Mouse (Mus musculus) kidney, embryonic 15.5 days (tissue): Measurements from ENCODE around the gene Cox7b2. TPM values are rescaled to one million over a fixed set of nuclear protein-coding genes. Genes with fewer than 3 reads are reported as not detected.
"Not testable (repeated sequence)": the region's sequence is repeated elsewhere in the genome, so short reads cannot be mapped to it uniquely, and the experiment has no call there.

Experiments
- ATAC-seq: fragments of 200-750 bp; cut with Nextera tagmentation; replicated peaks from 2 replicates; pipeline ENCODE4 v1.8.0; 2017; ENCODE audit warnings: moderate TSS enrichment; ENCODE audit not compliant: low FRiP score
- H3K27ac ChIP-seq: fragments of 300-500 bp; sonication (generic); 2 replicates; pipeline ENCODE4 v1.5.1; 2015; ENCODE audit warnings: mild to moderate bottlenecking, inconsistent platforms
- H3K27me3 ChIP-seq: fragments of 300-500 bp; sonication (generic); 2 replicates; pipeline ENCODE4 v1.6.1; 2015; ENCODE audit warnings: inconsistent platforms
- H3K36me3 ChIP-seq: fragments of 300-500 bp; sonication (generic); 2 replicates; pipeline ENCODE4 v1.6.1; 2015; ENCODE audit warnings: inconsistent platforms
- H3K4me1 ChIP-seq: fragments of 300-500 bp; sonication (generic); 2 replicates; pipeline ENCODE4 v1.6.1; 2015; ENCODE audit warnings: inconsistent platforms
- H3K4me2 ChIP-seq: fragments of 300-500 bp; sonication (generic); 2 replicates; pipeline ENCODE4 v1.6.1; 2015; ENCODE audit warnings: moderate library complexity, mild to moderate bottlenecking, inconsistent platforms
- H3K4me3 ChIP-seq: fragments of 300-500 bp; sonication (generic); replicated peaks from 2 replicates; pipeline ENCODE4 v1.5.1; 2015; ENCODE audit warnings: mild to moderate bottlenecking, inconsistent platforms
- H3K9ac ChIP-seq: fragments of 300-500 bp; sonication (generic); 2 replicates; pipeline ENCODE4 v1.6.1; 2015; ENCODE audit warnings: mild to moderate bottlenecking, inconsistent platforms
- H3K9me3 ChIP-seq: fragments of 300-500 bp; sonication (generic); replicated peaks from 2 replicates; pipeline ENCODE4 v1.6.1; 2016; ENCODE audit warnings: inconsistent platforms
- WGBS: fragments of 180-500 bp; shearing (Covaris S2); methylation state at CpG from one replicate; pipeline ENCODE4 v1.1.7; 2015; ENCODE audit warnings: mixed read lengths; 5-methylcytosine and 5-hydroxymethylcytosine counted together
- polyA plus RNA-seq: library from polyadenylated mRNA; unstranded; fragments of >200 nt; fragmentation: Nextera tagmentation; extraction: Ambion mirVana; gene quantifications from 2 replicates; pipeline ENCODE4 v1.2.1, GENCODE M21; 2015

Gene Cox7b2
- not detected in 2 replicates for polyA plus RNA-seq

GRCm38 (mm10) chr5:71548079-71548478 lies at the start of gene Cox7b2:
Gene Cox7b2, minus strand, starts transcription at chr5:71548205.
- no peaks in the 10 kb centered on the region for H3K9me3 ChIP-seq
- H3K4me2 ChIP-seq, result no peak within 1 kb of the TSS
- H3K9ac ChIP-seq, result no peak within 1 kb of the TSS
- H3K27me3 ChIP-seq, result no peaks in the 10 kb centered on the region
- 89% methylated on average over 10 of the region's 10 CpGs for WGBS
- no peaks in the 10 kb centered on the region for H3K36me3 ChIP-seq
- no peak for ATAC-seq
- H3K4me3 ChIP-seq, result no peak within 1 kb of the TSS
- H3K27ac ChIP-seq, result no peak within 1 kb of the TSS
- no peaks in the 10 kb centered on the region for H3K4me1 ChIP-seq

- H3K4me3 ChIP-seq, result no peak overlapping the region
- no peak overlapping the region for H3K27ac ChIP-seq
- H3K9ac ChIP-seq, result no peak overlapping the region
- H3K27me3 ChIP-seq, result no peaks in the 10 kb centered on the region
- H3K4me2 ChIP-seq, result no peak overlapping the region
- H3K36me3 ChIP-seq, result no peaks in the 10 kb centered on the region
- no peak for ATAC-seq
- no peaks in the 10 kb centered on the region for H3K4me1 ChIP-seq
- 87% methylated on average over 2 of the region's 2 CpGs for WGBS
- no peaks in the 10 kb centered on the region for H3K9me3 ChIP-seq
Observed at GRCm38 (mm10) chr5:71595321-71595720, 47.3 kb upstream of the Cox7b2 start.

- H3K9me3 ChIP-seq, result no peaks in the 10 kb centered on the region
- no peaks in the 10 kb centered on the region for H3K27me3 ChIP-seq
- WGBS, result 78% methylated on average over 2 of the region's 2 CpGs
- ATAC-seq, result no peak
- H3K36me3 ChIP-seq, result no peaks in the 10 kb centered on the region
- H3K27ac ChIP-seq, result no peak overlapping the region
- no peak overlapping the region for H3K9ac ChIP-seq
- H3K4me2 ChIP-seq, result no peak overlapping the region
- H3K4me1 ChIP-seq, result no peaks in the 10 kb centered on the region
- no peak overlapping the region for H3K4me3 ChIP-seq
Observed at GRCm38 (mm10) chr5:71593745-71594255, 45.8 kb upstream of the Cox7b2 start.

GRCm38 (mm10) chr5:71571646-71572237 lies 23.7 kb upstream of the Cox7b2 start:
- Histone ChIP-seq H3K9me3 (no peaks in the 10 kb centered on the region), H3K27ac (no peak overlapping the region), H3K4me3 (no peak overlapping the region), H3K9ac (no peak overlapping the region), H3K27me3 (no peaks in the 10 kb centered on the region), H3K36me3 (no peaks in the 10 kb centered on the region), H3K4me2 (no peak overlapping the region), H3K4me1 (no peaks in the 10 kb centered on the region)
- no peak for ATAC-seq
- WGBS, result 73% methylated on average over 9 of the region's 9 CpGs

- no peaks in the 10 kb centered on the region for H3K4me1 ChIP-seq
- no peaks in the 10 kb centered on the region for H3K27me3 ChIP-seq
- no peak overlapping the region for H3K4me3 ChIP-seq
- H3K9ac ChIP-seq, result no peak overlapping the region
- H3K9me3 ChIP-seq, result no peaks in the 10 kb centered on the region
- no peak for ATAC-seq
- H3K36me3 ChIP-seq, result no peaks in the 10 kb centered on the region
- no peak overlapping the region for H3K27ac ChIP-seq
- H3K4me2 ChIP-seq, result no peak overlapping the region
Observed at GRCm38 (mm10) chr5:71545554-71545953, 2.5 kb downstream of the Cox7b2 start.

- H3K4me3 ChIP-seq, H3K27me3 ChIP-seq, H3K36me3 ChIP-seq, H3K27ac ChIP-seq, ATAC-seq, H3K9ac ChIP-seq, H3K4me2 ChIP-seq, H3K9me3 ChIP-seq, H3K4me1 ChIP-seq: not testable (repeated sequence)
- WGBS, result 73% methylated on average over 10 of the region's 15 CpGs
Observed at GRCm38 (mm10) chr5:71525486-71525885, 22.5 kb downstream of the Cox7b2 start.

DNA sequence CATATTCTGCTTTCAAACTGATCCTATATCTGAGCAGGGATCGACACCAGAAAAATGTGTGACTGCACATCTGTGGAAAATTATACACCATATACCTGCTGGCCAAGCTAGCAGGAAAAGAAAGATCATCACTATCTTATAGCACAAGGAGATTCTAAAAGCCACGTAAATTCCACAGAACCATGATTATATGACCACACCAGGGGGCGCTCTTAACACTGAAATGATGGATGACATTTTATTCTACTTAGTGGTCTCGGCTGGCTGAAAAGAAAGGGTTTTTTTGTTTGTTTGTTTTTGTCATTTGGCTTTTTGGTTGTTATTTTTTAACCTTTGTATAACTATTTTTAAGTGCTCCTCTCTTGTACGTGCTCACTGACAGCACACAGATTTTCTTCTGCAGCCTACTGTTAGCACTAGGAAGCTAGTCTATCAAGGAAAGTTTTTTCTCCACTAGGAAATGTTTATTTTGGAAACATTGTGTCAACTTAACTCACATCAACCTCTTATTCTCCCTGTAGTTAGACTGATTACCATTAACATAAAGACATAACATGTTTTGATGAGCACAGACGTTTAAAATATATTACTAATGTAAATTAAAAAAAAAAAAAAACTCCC lies 45.8 kb downstream of the Cox7b2 start:
- no peaks in the 10 kb centered on the region for H3K4me1 ChIP-seq
- H3K27ac ChIP-seq, result no peak overlapping the region
- WGBS, result 24% methylated on average over 6 of the region's 6 CpGs
- no peak for ATAC-seq
- H3K4me2 ChIP-seq, result no peak overlapping the region
- H3K9ac ChIP-seq, result no peak overlapping the region
- no peaks in the 10 kb centered on the region for H3K36me3 ChIP-seq
- no peak overlapping the region for H3K4me3 ChIP-seq
- no peaks in the 10 kb centered on the region for H3K27me3 ChIP-seq
- no peaks in the 10 kb centered on the region for H3K9me3 ChIP-seq

GRCm38 (mm10) chr5:71495621-71496020 lies 52.4 kb downstream of the Cox7b2 start:
- 19% methylated on average over 5 of the region's 5 CpGs for WGBS
- Histone ChIP-seq H3K4me3 (no peak overlapping the region), H3K9ac (no peak overlapping the region), H3K4me2 (no peak overlapping the region), H3K9me3 (no peaks in the 10 kb centered on the region), H3K4me1 (0 out of 2 replicates have a peak, but pooled peaks cover 5% of the 10 kb centered on the region), H3K36me3 (no peaks in the 10 kb centered on the region), H3K27me3 (no peaks in the 10 kb centered on the region), H3K27ac (no peak overlapping the region)
- peak; percentile 69; the same call in 1 of the 2 replicates for ATAC-seq

DNA sequence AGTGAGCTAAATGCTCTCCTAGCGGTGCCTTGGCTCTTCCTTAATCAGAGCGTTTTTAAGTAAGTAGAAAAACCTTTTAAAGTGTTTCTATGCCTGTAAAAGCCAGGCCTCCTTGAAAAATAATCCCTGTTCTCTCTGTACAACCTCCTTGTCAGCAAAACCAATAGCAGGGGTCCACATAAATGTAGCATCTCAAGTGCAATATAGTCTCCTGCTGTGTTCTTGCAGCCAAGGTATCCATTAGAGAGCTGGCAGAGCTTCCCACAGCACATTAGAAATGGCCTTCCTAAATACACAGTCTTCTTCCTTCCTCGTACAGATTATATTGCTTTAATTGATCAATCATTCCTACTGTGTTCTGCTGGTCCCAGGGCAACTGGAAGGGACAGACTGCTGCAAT lies 91.0 kb downstream of the Cox7b2 start:
- H3K4me2 ChIP-seq, result no peak overlapping the region
- ATAC-seq, result no peak
- H3K4me1 ChIP-seq, result no peaks in the 10 kb centered on the region
- H3K4me3 ChIP-seq, result no peak overlapping the region
- WGBS, result 58% methylated on average over 3 of the region's 3 CpGs
- no peak overlapping the region for H3K27ac ChIP-seq
- no peak overlapping the region for H3K9ac ChIP-seq
- H3K36me3 ChIP-seq, result no peaks in the 10 kb centered on the region
- H3K27me3 ChIP-seq, result no peaks in the 10 kb centered on the region
- H3K9me3 ChIP-seq, result no peaks in the 10 kb centered on the region

DNA sequence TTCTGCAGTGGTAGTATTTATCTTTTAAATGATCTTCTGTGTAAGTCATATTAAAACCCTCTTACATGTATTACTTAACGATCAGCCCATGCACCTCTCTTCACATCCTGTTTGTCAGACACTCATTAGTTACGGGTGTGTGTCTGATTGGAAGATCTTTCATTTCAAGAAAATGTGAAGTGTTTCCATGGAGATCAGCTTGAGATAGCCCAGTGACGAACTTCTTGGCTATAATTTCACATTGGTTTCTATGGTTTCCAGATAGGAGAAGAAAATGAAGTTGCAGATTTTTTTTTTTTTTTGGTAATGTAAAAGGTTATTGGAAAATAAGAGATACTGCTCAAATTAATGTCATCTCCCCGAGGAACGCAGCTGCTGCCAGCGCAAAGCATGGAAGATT lies 107.8 kb downstream of the Cox7b2 start:
- H3K27ac ChIP-seq, result no peak overlapping the region
- no peaks in the 10 kb centered on the region for H3K9me3 ChIP-seq
- no peak overlapping the region for H3K9ac ChIP-seq
- no peak for ATAC-seq
- no peak overlapping the region for H3K4me2 ChIP-seq
- H3K4me1 ChIP-seq, result no peaks in the 10 kb centered on the region
- H3K4me3 ChIP-seq, result no peak overlapping the region
- 86% methylated on average over 6 of the region's 6 CpGs for WGBS
- no peaks in the 10 kb centered on the region for H3K36me3 ChIP-seq
- no peaks in the 10 kb centered on the region for H3K27me3 ChIP-seq
